Mouse (Mus musculus) common myeloid progenitor, adult 5-6 weeks (primary cell): ENCODE results near the gene Olfr1440. TPM values are rescaled to one million over a fixed set of nuclear protein-coding genes. Genes with fewer than 3 reads are reported as not detected.

Source experiments
- total RNA-seq: library from RNA; stranded (forward); fragments of 200-1000, 187-1606 nt; gene quantifications from 2 replicates; pipeline ENCODE4 v1.2.3, GENCODE M21; 2017

Olfr1440 gene
- total RNA-seq, 1 experiment from 2014 or later, result not detected

Other genes with a start within 250 kb of the Olfr1440 start
- not detected in 2 replicates for gene Olfr1555-ps1, start 217.2 kb upstream of the Olfr1440 start, total RNA-seq
- not detected in 2 replicates for gene Olfr1431, start 186.6 kb upstream of the Olfr1440 start, total RNA-seq
- not detected in 2 replicates for gene Olfr1432, start 154.7 kb upstream of the Olfr1440 start, total RNA-seq
- not detected in 2 replicates for gene Olfr262, start 145.6 kb upstream of the Olfr1440 start, total RNA-seq
- not detected in 2 replicates for gene Olfr235, start 126.2 kb upstream of the Olfr1440 start, total RNA-seq
- gene Olfr1434, start 107.4 kb upstream of the Olfr1440 start, total RNA-seq, result not detected in 2 replicates
- gene Olfr1436, start 88.1 kb upstream of the Olfr1440 start, total RNA-seq, result not detected in 2 replicates
- not detected in 2 replicates for gene Olfr1437, start 62.2 kb upstream of the Olfr1440 start, total RNA-seq
- gene Olfr1438-ps1, start 51.4 kb upstream of the Olfr1440 start, total RNA-seq, result not detected in 2 replicates
- not detected in 2 replicates for gene Olfr1441, start 30.2 kb downstream of the Olfr1440 start, total RNA-seq
- gene Pfpl, start 40.6 kb downstream of the Olfr1440 start, total RNA-seq, result not detected in 2 replicates
- 27.4 and 39.1 TPM in 2 replicates for gene Mpeg1, start 73.5 kb downstream of the Olfr1440 start, total RNA-seq
- 11.4 and 14.4 TPM in 2 replicates for gene Dtx4, start 114.2 kb downstream of the Olfr1440 start, total RNA-seq
- gene Fam111a, start 158.5 kb downstream of the Olfr1440 start, total RNA-seq, result 182 and 222 TPM in 2 replicates
- gene Gm4952, start 212.7 kb downstream of the Olfr1440 start, total RNA-seq, result not detected in 2 replicates
- gene Glyat, start 246.0 kb downstream of the Olfr1440 start, total RNA-seq, result not detected in 2 replicates